ENCODE assay signal across 30 mouse cellular contexts in the genomic region with DNA sequence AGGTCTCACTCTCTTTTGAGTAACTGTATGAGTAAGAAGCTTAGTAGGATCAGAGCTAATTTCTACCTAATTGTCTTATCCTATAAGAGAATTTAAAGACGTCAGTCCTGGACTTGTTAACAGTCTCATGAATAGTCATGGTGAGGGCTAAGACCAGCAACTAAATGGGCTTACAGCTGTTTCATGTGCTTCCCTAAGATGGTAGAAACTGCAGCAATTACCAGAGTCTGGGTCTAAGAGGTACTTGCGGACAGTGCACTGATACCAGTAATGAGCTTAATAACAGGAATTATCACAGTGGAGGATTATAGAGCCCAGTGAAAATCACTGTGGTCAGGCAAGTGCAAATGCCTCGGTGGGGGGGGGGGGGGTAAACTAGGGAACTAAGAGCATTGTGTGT. TPM values are rescaled to one million over a fixed set of nuclear protein-coding genes. Genes with fewer than 3 reads are reported as not detected.
"Had no signal": no experiment of that assay in that cellular context is flagged by ENCODE, and none has a peak within 500 bp of the region (broad histone marks: within the 10 kb centered on the region; RNA-seq: fewer than 3 reads in every experiment).

No protein-coding gene starts in this region.

- DNase-seq: kidney, adult 8-10 months; kidney, postnatal 10 days; kidney, postnatal 36 days; layer of hippocampus, postnatal 36 days; liver, embryonic 13.5 days; lung, adult 2 months; lung, postnatal 14 days; lung, postnatal 4 days; right cerebral cortex, adult 18-20 months; right cerebral cortex, postnatal 14 days; spleen, adult 18-20 months; thymus, postnatal 25 days had no signal

- H3K4me3 ChIP-seq: kidney, embryonic 15.5 days; left cerebral cortex, adult 2 months; liver, embryonic 13.5 days; midbrain, embryonic 12.5 days; neural tube, embryonic 12.5 days; neural tube, embryonic 15.5 days; stomach, embryonic 15.5 days had no signal

- H3K9me3 ChIP-seq: kidney, embryonic 15.5 days; liver, embryonic 13.5 days; midbrain, embryonic 12.5 days; neural tube, embryonic 12.5 days; neural tube, embryonic 15.5 days; stomach, embryonic 15.5 days had no signal

- H3K9ac ChIP-seq: kidney, embryonic 15.5 days; liver, embryonic 13.5 days; midbrain, embryonic 12.5 days; neural tube, embryonic 12.5 days; neural tube, embryonic 15.5 days; stomach, embryonic 15.5 days had no signal

- H3K36me3 ChIP-seq: kidney, embryonic 15.5 days; liver, embryonic 13.5 days; midbrain, embryonic 12.5 days; neural tube, embryonic 12.5 days; neural tube, embryonic 15.5 days; stomach, embryonic 15.5 days had no signal

- H3K27ac ChIP-seq: kidney, embryonic 15.5 days; left cerebral cortex, adult 2 months; liver, embryonic 13.5 days; midbrain, embryonic 12.5 days; neural tube, embryonic 12.5 days; neural tube, embryonic 15.5 days; stomach, embryonic 15.5 days had no signal

- H3K27me3 ChIP-seq: kidney, embryonic 15.5 days; liver, embryonic 13.5 days; midbrain, embryonic 12.5 days; neural tube, embryonic 12.5 days; neural tube, embryonic 15.5 days; stomach, embryonic 15.5 days had no signal

- H3K4me2 ChIP-seq: kidney, embryonic 15.5 days; liver, embryonic 13.5 days; midbrain, embryonic 12.5 days; neural tube, embryonic 12.5 days; neural tube, embryonic 15.5 days; stomach, embryonic 15.5 days had no signal

- H3K4me1 ChIP-seq: kidney, embryonic 15.5 days; liver, embryonic 13.5 days; neural tube, embryonic 12.5 days; neural tube, embryonic 15.5 days; stomach, embryonic 15.5 days had no signal

RNA-seq across cellular contexts. Expression of gene Olfr424, which starts 0.7 kb away (rescaled TPM):
- total RNA-seq: layer of hippocampus, adult 8-10 months; layer of hippocampus, postnatal 10 days; layer of hippocampus, postnatal 36 days; left cerebral cortex, adult 2 months; left cerebral cortex, postnatal 10 days; left cerebral cortex, postnatal 36 days; liver, adult 2 months; megakaryocyte progenitor cell, adult 5-6 weeks; megakaryocyte-erythroid progenitor cell, adult 5-6 weeks had no signal
- polyA plus RNA-seq: kidney, embryonic 15.5 days; limb, embryonic 11.5 days; limb, embryonic 14.5 days; liver, adult 2 months; liver, embryonic 13.5 days; liver, embryonic 16.5 days; lung, adult 2 months; lung, embryonic 16.5 days; midbrain, embryonic 12.5 days; neural tube, embryonic 12.5 days; neural tube, embryonic 15.5 days; stomach, embryonic 15.5 days; thymus, postnatal 0 days had no signal

RNA-seq across cellular contexts. Expression of gene Olfr231, which starts 11.0 kb away (rescaled TPM):
- total RNA-seq: layer of hippocampus, adult 8-10 months; layer of hippocampus, postnatal 10 days; layer of hippocampus, postnatal 36 days; left cerebral cortex, adult 2 months; left cerebral cortex, postnatal 10 days; left cerebral cortex, postnatal 36 days; liver, adult 2 months; megakaryocyte progenitor cell, adult 5-6 weeks; megakaryocyte-erythroid progenitor cell, adult 5-6 weeks had no signal
- polyA plus RNA-seq: kidney, embryonic 15.5 days; limb, embryonic 11.5 days; limb, embryonic 14.5 days; liver, adult 2 months; liver, embryonic 13.5 days; liver, embryonic 16.5 days; lung, adult 2 months; lung, embryonic 16.5 days; midbrain, embryonic 12.5 days; neural tube, embryonic 12.5 days; neural tube, embryonic 15.5 days; stomach, embryonic 15.5 days; thymus, postnatal 0 days had no signal

RNA-seq across cellular contexts. Expression of gene Olfr420, which starts 23.4 kb away (rescaled TPM):
- total RNA-seq: layer of hippocampus, adult 8-10 months; layer of hippocampus, postnatal 10 days; layer of hippocampus, postnatal 36 days; left cerebral cortex, adult 2 months; left cerebral cortex, postnatal 10 days; left cerebral cortex, postnatal 36 days; liver, adult 2 months; megakaryocyte progenitor cell, adult 5-6 weeks; megakaryocyte-erythroid progenitor cell, adult 5-6 weeks had no signal
- polyA plus RNA-seq: kidney, embryonic 15.5 days; limb, embryonic 11.5 days; limb, embryonic 14.5 days; liver, adult 2 months; lung, adult 2 months; lung, embryonic 16.5 days; midbrain, embryonic 12.5 days; neural tube, embryonic 12.5 days; neural tube, embryonic 15.5 days; stomach, embryonic 15.5 days; thymus, postnatal 0 days had no signal

RNA-seq across cellular contexts. Expression of gene Olfr427, which starts 35.3 kb away (rescaled TPM):
- total RNA-seq: layer of hippocampus, adult 8-10 months; layer of hippocampus, postnatal 10 days; layer of hippocampus, postnatal 36 days; left cerebral cortex, adult 2 months; left cerebral cortex, postnatal 10 days; left cerebral cortex, postnatal 36 days; liver, adult 2 months; megakaryocyte progenitor cell, adult 5-6 weeks; megakaryocyte-erythroid progenitor cell, adult 5-6 weeks had no signal
- polyA plus RNA-seq: kidney, embryonic 15.5 days; limb, embryonic 11.5 days; limb, embryonic 14.5 days; liver, adult 2 months; liver, embryonic 13.5 days; liver, embryonic 16.5 days; lung, adult 2 months; lung, embryonic 16.5 days; midbrain, embryonic 12.5 days; neural tube, embryonic 12.5 days; neural tube, embryonic 15.5 days; stomach, embryonic 15.5 days; thymus, postnatal 0 days had no signal

RNA-seq across cellular contexts. Expression of gene Spta1, which starts 40.6 kb away (rescaled TPM):
- polyA plus RNA-seq: liver, adult 2 months had no signal
